Mouse (Mus musculus): ENCODE measurements at regions not wholly inside any gene's neighbourhood (a gene's known extent, or its start where the extent isn't known, plus 50 kb on each side); places are given as distances from the start of the nearest gene placed in this dataset.

GRCm38 (mm10) chr9:14184261-14184660, 90.6 kb upstream of the Sesn3 start:
- no peak overlapping the region for H3K4me2 ChIP-seq (ENCODE audit: low read depth, low read length)
- H3K36me3 ChIP-seq (ENCODE audit: control insufficient read depth, insufficient read depth, low read length): no peaks in the 10 kb centered on the region
- ATAC-seq: no peak
- no peaks in the 10 kb centered on the region for H3K27me3 ChIP-seq (replicated peaks; ENCODE audit: control insufficient read depth, insufficient read depth, low read length)
- 88% methylated on average over 4 of the region's 4 CpGs for WGBS
- no peaks in the 10 kb centered on the region for H3K4me1 ChIP-seq (ENCODE audit: control insufficient read depth, insufficient read depth, low read length)
- no peaks in the 10 kb centered on the region for H3K9me3 ChIP-seq (ENCODE audit: control insufficient read depth, low read length)
- H3K27ac ChIP-seq (ENCODE audit: low read length): no peak overlapping the region
- H3K4me3 ChIP-seq (ENCODE audit: low read length): no peak overlapping the region
- H3K9ac ChIP-seq (ENCODE audit: low read depth, low read length): no peak overlapping the region

- ATAC-seq: no peak
- Histone ChIP-seq H3K9me3 (ENCODE audit: control insufficient read depth, low read length) (no peaks in the 10 kb centered on the region), H3K27me3 (replicated peaks; ENCODE audit: control insufficient read depth, insufficient read depth, low read length) (no peaks in the 10 kb centered on the region), H3K4me1 (ENCODE audit: control insufficient read depth, insufficient read depth, low read length) (no peaks in the 10 kb centered on the region), H3K27ac (ENCODE audit: low read length) (no peak overlapping the region), H3K4me3 (ENCODE audit: low read length) (no peak overlapping the region), H3K9ac (ENCODE audit: low read depth, low read length) (no peak overlapping the region), H3K36me3 (ENCODE audit: control insufficient read depth, insufficient read depth, low read length) (no peaks in the 10 kb centered on the region), H3K4me2 (ENCODE audit: low read depth, low read length) (no peak overlapping the region)
- 68% methylated on average over 2 of the region's 2 CpGs for WGBS
Observed at GRCm38 (mm10) chr9:14185681-14186080, 89.2 kb upstream of the Sesn3 start.

- H3K27me3 ChIP-seq (replicated peaks; ENCODE audit: control insufficient read depth, insufficient read depth, low read length): no peaks in the 10 kb centered on the region
- no peaks in the 10 kb centered on the region for H3K36me3 ChIP-seq (ENCODE audit: control insufficient read depth, insufficient read depth, low read length)
- no peaks in the 10 kb centered on the region for H3K4me1 ChIP-seq (ENCODE audit: control insufficient read depth, insufficient read depth, low read length)
- H3K4me3 ChIP-seq (ENCODE audit: low read length): no peak overlapping the region
- H3K9ac ChIP-seq (ENCODE audit: low read depth, low read length): no peak overlapping the region
- ATAC-seq: no peak
- H3K4me2 ChIP-seq (ENCODE audit: low read depth, low read length): no peak overlapping the region
- no peak overlapping the region for H3K27ac ChIP-seq (ENCODE audit: low read length)
- H3K9me3 ChIP-seq (ENCODE audit: control insufficient read depth, low read length): no peaks in the 10 kb centered on the region
- 91% methylated on average over 1 of the region's 1 CpGs for WGBS
Observed at GRCm38 (mm10) chr9:14187753-14188152, 87.1 kb upstream of the Sesn3 start.

- no peaks in the 10 kb centered on the region for H3K36me3 ChIP-seq (ENCODE audit: control insufficient read depth, insufficient read depth, low read length)
- H3K4me3 ChIP-seq (ENCODE audit: low read length): no peak overlapping the region
- H3K9me3 ChIP-seq (ENCODE audit: control insufficient read depth, low read length): no peaks in the 10 kb centered on the region
- ATAC-seq: no peak
- H3K27ac ChIP-seq (ENCODE audit: low read length): no peak overlapping the region
- no peak overlapping the region for H3K4me2 ChIP-seq (ENCODE audit: low read depth, low read length)
- H3K4me1 ChIP-seq (ENCODE audit: control insufficient read depth, insufficient read depth, low read length): no peaks in the 10 kb centered on the region
- H3K9ac ChIP-seq (ENCODE audit: low read depth, low read length): no peak overlapping the region
- WGBS: 76% methylated on average over 2 of the region's 2 CpGs
- no peaks in the 10 kb centered on the region for H3K27me3 ChIP-seq (replicated peaks; ENCODE audit: control insufficient read depth, insufficient read depth, low read length)
Observed at GRCm38 (mm10) chr9:14188504-14188903, 86.4 kb upstream of the Sesn3 start.

GRCm38 (mm10) chr9:14190660-14191059, 84.2 kb upstream of the Sesn3 start:
- Histone ChIP-seq H3K27ac (ENCODE audit: low read length) (no peak overlapping the region), H3K4me1 (ENCODE audit: control insufficient read depth, insufficient read depth, low read length) (no peaks in the 10 kb centered on the region), H3K27me3 (replicated peaks; ENCODE audit: control insufficient read depth, insufficient read depth, low read length) (no peaks in the 10 kb centered on the region), H3K36me3 (ENCODE audit: control insufficient read depth, insufficient read depth, low read length) (no peaks in the 10 kb centered on the region), H3K4me2 (ENCODE audit: low read depth, low read length) (no peak overlapping the region), H3K9me3 (ENCODE audit: control insufficient read depth, low read length) (no peaks in the 10 kb centered on the region), H3K4me3 (ENCODE audit: low read length) (no peak overlapping the region), H3K9ac (ENCODE audit: low read depth, low read length) (no peak overlapping the region)
- ATAC-seq: no peak
- 74% methylated on average over 9 of the region's 9 CpGs for whole genome bisulfite sequencing

GRCm38 (mm10) chr9:14194748-14195147, 80.1 kb upstream of the Sesn3 start:
- Histone ChIP-seq H3K4me3 (ENCODE audit: low read length) (no peak overlapping the region), H3K27me3 (replicated peaks; ENCODE audit: control insufficient read depth, insufficient read depth, low read length) (no peaks in the 10 kb centered on the region), H3K9ac (ENCODE audit: low read depth, low read length) (no peak overlapping the region), H3K36me3 (ENCODE audit: control insufficient read depth, insufficient read depth, low read length) (no peaks in the 10 kb centered on the region), H3K4me2 (ENCODE audit: low read depth, low read length) (no peak overlapping the region), H3K9me3 (ENCODE audit: control insufficient read depth, low read length) (no peaks in the 10 kb centered on the region), H3K27ac (ENCODE audit: low read length) (no peak overlapping the region), H3K4me1 (ENCODE audit: control insufficient read depth, insufficient read depth, low read length) (no peaks in the 10 kb centered on the region)
- ATAC-seq: no peak
- WGBS: 86% methylated on average over 5 of the region's 5 CpGs

GRCm38 (mm10) chr9:14199116-14199515, 75.8 kb upstream of the Sesn3 start:
- 56% methylated on average over 3 of the region's 3 CpGs for WGBS
- no peaks in the 10 kb centered on the region for H3K27me3 ChIP-seq (replicated peaks; ENCODE audit: control insufficient read depth, insufficient read depth, low read length)
- no peak overlapping the region for H3K4me3 ChIP-seq (ENCODE audit: low read length)
- H3K4me2 ChIP-seq (ENCODE audit: low read depth, low read length): no peak overlapping the region
- no peak for ATAC-seq
- H3K36me3 ChIP-seq (ENCODE audit: control insufficient read depth, insufficient read depth, low read length): no peaks in the 10 kb centered on the region
- H3K4me1 ChIP-seq (ENCODE audit: control insufficient read depth, insufficient read depth, low read length): peaks cover 8% of the 10 kb centered on the region; the same call in 1 of the 2 replicates
- no peak overlapping the region for H3K9ac ChIP-seq (ENCODE audit: low read depth, low read length)
- H3K27ac ChIP-seq (ENCODE audit: low read length): no peak overlapping the region
- H3K9me3 ChIP-seq (ENCODE audit: control insufficient read depth, low read length): no peaks in the 10 kb centered on the region

- Histone ChIP-seq H3K36me3 (ENCODE audit: control insufficient read depth, insufficient read depth, low read length) (no peaks in the 10 kb centered on the region), H3K4me1 (ENCODE audit: control insufficient read depth, insufficient read depth, low read length) (peaks cover 11% of the 10 kb centered on the region), H3K9ac (ENCODE audit: low read depth, low read length) (no peak overlapping the region), H3K27ac (ENCODE audit: low read length) (no peak overlapping the region), H3K4me3 (ENCODE audit: low read length) (no peak overlapping the region), H3K9me3 (ENCODE audit: control insufficient read depth, low read length) (no peaks in the 10 kb centered on the region), H3K27me3 (replicated peaks; ENCODE audit: control insufficient read depth, insufficient read depth, low read length) (no peaks in the 10 kb centered on the region), H3K4me2 (ENCODE audit: low read depth, low read length) (no peak overlapping the region)
- 48% methylated on average over 9 of the region's 9 CpGs for WGBS
- peak; percentile 80 for ATAC-seq
Observed at GRCm38 (mm10) chr9:14199983-14200700, 74.7 kb upstream of the Sesn3 start.

- WGBS: 84% methylated on average over 4 of the region's 4 CpGs
- Histone ChIP-seq H3K36me3 (ENCODE audit: control insufficient read depth, insufficient read depth, low read length) (no peaks in the 10 kb centered on the region), H3K9ac (ENCODE audit: low read depth, low read length) (no peak overlapping the region), H3K4me2 (ENCODE audit: low read depth, low read length) (no peak overlapping the region), H3K27me3 (replicated peaks; ENCODE audit: control insufficient read depth, insufficient read depth, low read length) (no peaks in the 10 kb centered on the region), H3K4me1 (ENCODE audit: control insufficient read depth, insufficient read depth, low read length) (peaks cover 11% of the 10 kb centered on the region), H3K27ac (ENCODE audit: low read length) (no peak overlapping the region), H3K4me3 (ENCODE audit: low read length) (no peak overlapping the region), H3K9me3 (ENCODE audit: control insufficient read depth, low read length) (no peaks in the 10 kb centered on the region)
- no peak for ATAC-seq
Observed at GRCm38 (mm10) chr9:14200852-14201251, 74.0 kb upstream of the Sesn3 start.

Measured in intestine, embryonic 16.5 days (tissue).